Mouse (Mus musculus) intestine, embryonic 15.5 days (tissue): ENCODE measurements around the gene Iqcd. TPM values are rescaled to one million over a fixed set of nuclear protein-coding genes. Genes with fewer than 3 reads are reported as not detected.

Source experiments
- ATAC-seq: fragments of 200-750 bp; cut with Nextera tagmentation; 2 replicates; pipeline ENCODE4 v1.8.0; 2017; ENCODE audit warnings: moderate TSS enrichment, moderate library complexity
- H3K27ac ChIP-seq: fragments of 300-500 bp; sonication (generic); 2 replicates; pipeline ENCODE4 v1.5.1; 2015; ENCODE audit warnings: mild to moderate bottlenecking, inconsistent platforms
- H3K27me3 ChIP-seq: fragments of 300-500 bp; sonication (generic); replicated peaks from 2 replicates; pipeline ENCODE4 v1.6.1; 2015; ENCODE audit warnings: inconsistent platforms
- H3K36me3 ChIP-seq: fragments of 300-500 bp; sonication (generic); 2 replicates; pipeline ENCODE4 v1.6.1; 2015; ENCODE audit warnings: inconsistent platforms
- H3K4me1 ChIP-seq: fragments of 300-500 bp; sonication (generic); replicated peaks from 2 replicates; pipeline ENCODE4 v1.6.1; 2015; ENCODE audit warnings: inconsistent platforms
- H3K4me2 ChIP-seq: fragments of 300-500 bp; sonication (generic); replicated peaks from 2 replicates; pipeline ENCODE4 v1.6.1; 2015; ENCODE audit warnings: mild to moderate bottlenecking, inconsistent platforms
- H3K4me3 ChIP-seq: fragments of 300-500 bp; sonication (generic); replicated peaks from 2 replicates; pipeline ENCODE4 v1.5.1; 2015; ENCODE audit warnings: inconsistent platforms
- H3K9ac ChIP-seq: fragments of 300-500 bp; sonication (generic); 2 replicates; pipeline ENCODE4 v1.6.1; 2015; ENCODE audit warnings: inconsistent platforms
- H3K9me3 ChIP-seq: fragments of 300-500 bp; sonication (generic); 2 replicates; pipeline ENCODE4 v1.6.1; 2016; ENCODE audit warnings: inconsistent platforms
- WGBS: fragments of 180-500 bp; shearing (Covaris S2); methylation state at CpG from one replicate; pipeline ENCODE4 v1.1.7; 2015; 5-methylcytosine and 5-hydroxymethylcytosine counted together
- polyA plus RNA-seq: library from polyadenylated mRNA; unstranded; fragments of >200 nt; fragmentation: Nextera tagmentation; extraction: Ambion mirVana; gene quantifications from 2 replicates; pipeline ENCODE4 v1.2.1, GENCODE M21; 2015

Iqcd gene
- polyA plus RNA-seq, 1 experiment from 2014 or later: 0.40 TPM

GRCm38 (mm10) chr5:120609246-120609775, 20.5 kb downstream of the Iqcd start:
- ATAC-seq: no peak
- no peaks in the 10 kb centered on the region for H3K9me3 ChIP-seq
- no peak overlapping the region for H3K4me2 ChIP-seq
- H3K9ac ChIP-seq: no peak overlapping the region
- WGBS: 84% methylated on average over 16 of the region's 16 CpGs
- no peaks in the 10 kb centered on the region for H3K36me3 ChIP-seq
- no peaks in the 10 kb centered on the region for H3K27me3 ChIP-seq
- no peak overlapping the region for H3K27ac ChIP-seq
- H3K4me1 ChIP-seq: peaks cover 18% of the 10 kb centered on the region
- no peak overlapping the region for H3K4me3 ChIP-seq

GRCm38 (mm10) chr5:120610906-120611305, 22.1 kb downstream of the Iqcd start:
- 89% methylated on average over 5 of the region's 5 CpGs for WGBS
- Histone ChIP-seq H3K9me3 (no peaks in the 10 kb centered on the region), H3K36me3 (peaks cover 4% of the 10 kb centered on the region), H3K4me3 (no peak overlapping the region), H3K9ac (no peak overlapping the region), H3K27ac (no peak overlapping the region), H3K27me3 (no peaks in the 10 kb centered on the region), H3K4me1 (peaks cover 14% of the 10 kb centered on the region), H3K4me2 (peak overlapping the region; percentile 83)
- ATAC-seq: no peak

GRCm38 (mm10) chr5:120611416-120611815, 22.6 kb downstream of the Iqcd start:
- 43% methylated on average over 8 of the region's 8 CpGs for WGBS
- Histone ChIP-seq H3K4me2 (peak overlapping the region; percentile 83), H3K4me1 (peaks cover 14% of the 10 kb centered on the region), H3K27me3 (no peaks in the 10 kb centered on the region), H3K9ac (peak overlapping the region; percentile 49), H3K9me3 (no peaks in the 10 kb centered on the region), H3K27ac (no peak overlapping the region), H3K36me3 (peaks cover 6% of the 10 kb centered on the region), H3K4me3 (peak overlapping the region; percentile 76)
- no peak for ATAC-seq

GRCm38 (mm10) chr5:120612442-120612821, 23.6 kb downstream of the Iqcd start, which contains the start of the genes Rita1 and Ddx54:
TSS of gene Rita1 (minus strand) at chr5:120612589.
TSS of gene Ddx54 (plus strand) at chr5:120612739.
- peak; percentile 87 for ATAC-seq
- H3K27ac ChIP-seq: peak within 1 kb of the TSS; percentile 85
- H3K9ac ChIP-seq: peak within 1 kb of the TSS; percentile 72
- under 1% methylated on average over 22 of the region's 22 CpGs for WGBS
- H3K9me3 ChIP-seq: no peaks in the 10 kb centered on the region
- peak within 1 kb of the TSS; percentile 76 for H3K4me3 ChIP-seq
- H3K4me2 ChIP-seq: peak within 1 kb of the TSS; percentile 83
- H3K36me3 ChIP-seq: peaks cover 6% of the 10 kb centered on the region
- no peaks in the 10 kb centered on the region for H3K27me3 ChIP-seq
- H3K4me1 ChIP-seq: peaks cover 14% of the 10 kb centered on the region

GRCm38 (mm10) chr5:120612822-120613604, 24.2 kb downstream of the Iqcd start:
- no peaks in the 10 kb centered on the region for H3K9me3 ChIP-seq
- peak overlapping the region; percentile 83 for H3K4me2 ChIP-seq
- H3K4me1 ChIP-seq: peaks cover 14% of the 10 kb centered on the region
- peak overlapping the region; percentile 72 for H3K9ac ChIP-seq
- peak; percentile 94 for ATAC-seq
- peak overlapping the region; percentile 76 for H3K4me3 ChIP-seq
- peak overlapping the region; percentile 85 for H3K27ac ChIP-seq
- peaks cover 7% of the 10 kb centered on the region for H3K36me3 ChIP-seq
- H3K27me3 ChIP-seq: no peaks in the 10 kb centered on the region
- under 1% methylated on average over 69 of the region's 69 CpGs for WGBS

GRCm38 (mm10) chr5:120615903-120616302, 27.1 kb downstream of the Iqcd start:
- no peak overlapping the region for H3K4me3 ChIP-seq
- no peak overlapping the region for H3K4me2 ChIP-seq
- H3K9me3 ChIP-seq: no peaks in the 10 kb centered on the region
- H3K36me3 ChIP-seq: peaks cover 30% of the 10 kb centered on the region
- WGBS: 94% methylated on average over 4 of the region's 4 CpGs
- no peak overlapping the region for H3K9ac ChIP-seq
- no peak for ATAC-seq
- peaks cover 13% of the 10 kb centered on the region for H3K4me1 ChIP-seq
- no peak overlapping the region for H3K27ac ChIP-seq
- no peaks in the 10 kb centered on the region for H3K27me3 ChIP-seq

GRCm38 (mm10) chr5:120618778-120619177, 30.0 kb downstream of the Iqcd start:
- peaks cover 4% of the 10 kb centered on the region; the same call in 1 of the 2 replicates for H3K4me1 ChIP-seq
- ATAC-seq: no peak
- H3K36me3 ChIP-seq: peaks cover 52% of the 10 kb centered on the region
- no peak overlapping the region for H3K9ac ChIP-seq
- H3K9me3 ChIP-seq: no peaks in the 10 kb centered on the region
- 82% methylated on average over 12 of the region's 12 CpGs for WGBS
- no peak overlapping the region for H3K27ac ChIP-seq
- no peak overlapping the region for H3K4me3 ChIP-seq
- H3K4me2 ChIP-seq: no peak overlapping the region
- no peaks in the 10 kb centered on the region for H3K27me3 ChIP-seq

GRCm38 (mm10) chr5:120619201-120619600, 30.4 kb downstream of the Iqcd start:
- WGBS: 21% methylated on average over 5 of the region's 5 CpGs
- Histone ChIP-seq H3K4me3 (no peak overlapping the region), H3K27me3 (no peaks in the 10 kb centered on the region), H3K27ac (no peak overlapping the region), H3K9ac (no peak overlapping the region), H3K9me3 (no peaks in the 10 kb centered on the region), H3K4me1 (no peaks in the 10 kb centered on the region; the same call in 1 of the 2 replicates), H3K36me3 (peaks cover 56% of the 10 kb centered on the region), H3K4me2 (no peak overlapping the region)
- no peak for ATAC-seq

- Histone ChIP-seq H3K27ac (no peak overlapping the region), H3K4me2 (no peak overlapping the region), H3K36me3 (peaks cover 67% of the 10 kb centered on the region), H3K27me3 (no peaks in the 10 kb centered on the region), H3K9me3 (no peaks in the 10 kb centered on the region), H3K4me1 (no peaks in the 10 kb centered on the region; the same call in 1 of the 2 replicates), H3K4me3 (no peak overlapping the region), H3K9ac (no peak overlapping the region)
- peak; percentile 23 for ATAC-seq
- 70% methylated on average over 18 of the region's 18 CpGs for whole genome bisulfite sequencing
Measured at GRCm38 (mm10) chr5:120620375-120621077, 31.7 kb downstream of the Iqcd start.

- H3K36me3 ChIP-seq: peaks cover 65% of the 10 kb centered on the region
- ATAC-seq: no peak; the same call in 1 of the 2 replicates
Measured at GRCm38 (mm10) chr5:120621078-120621765, 32.4 kb downstream of the Iqcd start.

GRCm38 (mm10) chr5:120621846-120622197, 33.0 kb downstream of the Iqcd start:
- Histone ChIP-seq H3K36me3 (peaks cover 68% of the 10 kb centered on the region), H3K4me1 (no peaks in the 10 kb centered on the region; the same call in 1 of the 2 replicates), H3K9ac (no peak overlapping the region), H3K27ac (no peak overlapping the region), H3K27me3 (no peaks in the 10 kb centered on the region), H3K4me2 (no peak overlapping the region), H3K9me3 (no peaks in the 10 kb centered on the region), H3K4me3 (no peak overlapping the region)
- 89% methylated on average over 10 of the region's 10 CpGs for WGBS
- ATAC-seq: no peak

More at GRCm38 (mm10) chr5:120621078-120621765, 32.4 kb downstream of the Iqcd start:
- 91% methylated on average over 23 of the region's 23 CpGs for WGBS
- no peak overlapping the region for H3K27ac ChIP-seq
- no peak overlapping the region for H3K4me2 ChIP-seq
- no peaks in the 10 kb centered on the region; the same call in 1 of the 2 replicates for H3K4me1 ChIP-seq
- H3K9me3 ChIP-seq: no peaks in the 10 kb centered on the region
- no peaks in the 10 kb centered on the region for H3K27me3 ChIP-seq
- H3K9ac ChIP-seq: no peak overlapping the region
- H3K4me3 ChIP-seq: no peak overlapping the region
